Mouse (Mus musculus): Measurements from ENCODE around the gene Palld. TPM values are rescaled to one million over a fixed set of nuclear protein-coding genes. Genes with fewer than 3 reads are reported as not detected.

The Palld gene
- total RNA-seq, 2 experiments from 2014 or later, result 151 to 156 TPM

DNA sequence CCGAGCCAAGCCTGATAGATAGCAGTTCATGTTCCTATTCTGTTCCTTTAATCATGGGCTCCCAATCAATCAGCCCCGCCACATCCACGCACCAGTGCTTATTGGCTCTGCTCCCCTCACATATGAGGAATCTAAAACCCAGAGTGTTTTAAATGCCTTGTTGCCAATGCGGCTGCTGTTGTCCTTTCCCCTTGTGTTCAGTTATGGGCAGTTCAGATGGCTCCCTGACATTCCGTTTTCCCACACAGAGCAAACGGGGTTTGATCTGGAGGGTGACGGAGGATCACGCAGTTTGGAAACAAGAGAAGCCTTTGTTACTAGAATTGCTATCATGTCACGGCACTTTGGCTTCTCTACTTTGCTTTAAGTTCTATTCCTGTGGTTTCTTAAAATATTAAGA is 125.9 kb downstream of the Palld start:
- no peak for DNase-seq (ENCODE audit: low spot score in 2 of 2)

- no peak for DNase-seq (ENCODE audit: low spot score in 2 of 2)
Measured at GRCm38 (mm10) chr8:61775936-61776335, 126.6 kb downstream of the Palld start.

DNA sequence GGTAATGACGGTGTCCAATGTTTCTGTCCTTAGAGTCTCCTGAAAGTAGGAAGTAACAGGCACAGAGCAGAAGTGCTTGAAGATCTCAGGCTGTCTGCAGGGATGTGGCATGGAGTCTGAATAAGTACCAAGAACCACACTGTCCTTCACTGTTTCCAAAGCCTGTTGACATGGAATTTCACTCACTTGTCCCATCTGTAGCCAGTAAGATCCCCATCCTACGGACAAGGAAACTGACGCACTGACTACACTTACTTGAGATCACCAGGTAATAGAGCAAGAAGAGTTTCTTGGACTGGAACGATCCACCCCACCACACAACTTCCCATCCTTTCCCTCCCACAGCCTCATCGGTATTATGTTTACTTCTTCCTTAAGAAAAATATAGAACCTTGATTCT is 128.3 kb downstream of the Palld start:
- DNase-seq (ENCODE audit: low spot score in 2 of 2), result no peak

DNA sequence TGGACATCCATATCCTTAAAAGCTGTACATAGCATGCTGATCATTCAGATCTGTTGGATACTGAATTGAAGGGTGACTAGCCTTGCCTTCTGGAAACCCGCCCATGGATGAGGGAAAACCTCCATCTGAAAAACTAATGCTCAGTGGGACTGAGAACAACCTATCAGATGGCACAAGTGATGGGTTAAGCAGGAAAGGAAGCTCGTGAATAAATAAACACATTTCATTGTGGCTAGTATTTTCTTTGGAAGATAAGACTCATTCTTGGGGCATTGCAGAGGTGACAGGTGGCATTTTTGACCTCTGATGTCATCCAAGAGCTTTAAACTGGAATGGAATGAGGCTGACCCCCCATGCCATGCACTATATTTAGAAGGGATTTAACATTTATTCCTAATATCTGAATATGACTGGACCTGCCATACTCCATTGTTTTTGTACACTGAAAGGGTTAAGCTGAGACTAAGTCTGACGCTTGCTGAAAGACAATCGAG is 128.8 kb downstream of the Palld start:
- DNase-seq (ENCODE audit: low spot score in 2 of 2), result no peak

DNA sequence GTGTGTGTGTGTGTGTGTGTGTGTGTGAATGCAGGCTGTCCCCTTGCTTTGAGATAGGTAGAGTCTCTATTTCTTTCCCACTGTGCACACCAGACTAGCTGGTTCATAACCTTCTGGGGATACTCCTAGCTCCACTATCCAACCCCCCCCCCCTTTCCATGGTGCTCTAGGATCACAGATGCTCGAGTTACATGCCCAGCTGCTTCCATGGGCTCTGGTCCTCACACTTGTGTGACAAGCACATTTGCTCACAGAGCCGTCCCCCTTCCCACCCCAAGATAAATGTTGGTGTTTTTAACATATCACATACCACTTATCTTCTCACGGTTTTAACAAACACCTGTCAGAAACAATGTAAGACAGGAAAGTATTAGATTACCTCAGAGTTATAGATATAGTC is 131.2 kb downstream of the Palld start:
- DNase-seq (ENCODE audit: low spot score in 2 of 2), result no peak

- DNase-seq (ENCODE audit: low spot score in 2 of 2), result no peak
Measured at GRCm38 (mm10) chr8:61769340-61769879, 133.1 kb downstream of the Palld start.

GRCm38 (mm10) chr8:61760190-61760578 is 142.3 kb downstream of the Palld start:
- DNase-seq (ENCODE audit: low spot score in 2 of 2), result no peak

DNA sequence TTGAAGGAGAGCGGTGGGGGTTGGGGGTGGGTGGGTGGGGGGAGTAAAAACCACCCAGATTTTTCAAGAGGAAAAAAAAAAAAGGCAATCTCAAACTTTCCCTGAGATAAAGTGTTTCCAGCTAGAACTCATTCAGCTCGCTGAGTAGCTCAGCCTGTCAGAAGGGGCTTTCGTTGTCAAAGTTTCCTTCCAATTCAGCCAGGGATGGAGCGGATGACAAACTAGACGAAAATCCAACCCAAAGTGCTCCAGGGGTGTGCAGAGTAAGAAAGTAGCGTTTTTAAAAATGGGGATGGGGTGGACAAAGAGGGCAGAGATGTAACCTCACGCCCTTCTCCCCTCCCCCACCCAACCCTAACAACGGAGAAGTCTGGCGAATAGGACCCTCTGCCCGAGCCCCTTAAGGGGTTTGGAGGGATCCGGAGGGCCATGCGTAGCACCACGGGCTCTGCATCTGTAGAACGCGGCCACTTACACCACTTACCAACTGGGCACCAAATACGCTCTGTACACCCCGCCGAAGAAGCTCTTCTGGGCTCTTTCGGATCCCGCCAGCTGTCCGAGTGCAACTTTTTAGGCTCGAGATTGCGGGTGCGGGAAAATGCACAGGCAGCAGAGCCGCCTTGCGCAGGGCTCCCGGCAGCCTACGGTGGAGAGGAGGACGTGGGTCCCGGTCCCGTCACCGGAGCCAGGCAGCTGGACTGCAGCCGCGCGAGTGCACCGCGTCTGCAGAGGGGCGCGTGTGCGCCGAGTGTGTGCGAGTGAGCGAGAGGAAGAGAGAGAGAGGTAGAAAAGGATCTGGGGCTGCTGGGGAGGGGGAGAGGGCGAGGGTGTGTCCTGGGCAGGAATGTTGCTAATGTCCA is 142.9 kb downstream of the Palld start:
- peak; percentile 29 to 70 for DNase-seq (ENCODE audit: low spot score in 2 of 2)

DNA sequence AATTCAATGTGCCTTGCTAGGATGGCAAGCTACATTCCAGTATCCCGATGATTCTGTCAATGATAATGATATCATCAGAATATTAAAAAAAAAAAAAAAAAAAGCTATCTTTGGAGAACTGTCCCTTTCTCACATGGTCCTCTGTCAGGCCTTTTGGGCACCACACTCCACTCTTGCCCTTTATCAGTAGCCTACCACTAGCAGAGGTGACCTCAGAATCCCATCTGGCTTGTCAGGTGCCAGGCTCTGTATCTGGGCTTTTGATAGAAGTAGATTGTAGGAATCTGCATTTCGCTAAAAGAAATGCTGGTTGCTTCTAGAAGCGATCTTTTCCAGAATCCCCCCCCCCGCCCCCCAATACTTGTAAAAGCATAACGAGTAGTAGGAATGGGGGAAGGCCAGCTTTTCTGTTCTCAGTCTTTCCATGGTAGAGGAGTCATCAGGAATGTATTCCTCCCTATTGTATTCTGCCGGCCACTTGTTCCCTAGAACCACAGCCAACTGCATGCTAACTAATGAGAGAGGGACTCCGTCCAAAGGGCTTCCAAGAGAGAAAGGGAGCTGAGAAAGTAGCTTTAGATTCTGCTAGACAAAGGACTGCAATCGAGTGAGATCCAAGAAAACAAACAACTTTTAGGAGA is 143.7 kb downstream of the Palld start:
- peak in 1 of 2 experiments; percentile 20 for DNase-seq (ENCODE audit: low spot score in 2 of 2)

DNA sequence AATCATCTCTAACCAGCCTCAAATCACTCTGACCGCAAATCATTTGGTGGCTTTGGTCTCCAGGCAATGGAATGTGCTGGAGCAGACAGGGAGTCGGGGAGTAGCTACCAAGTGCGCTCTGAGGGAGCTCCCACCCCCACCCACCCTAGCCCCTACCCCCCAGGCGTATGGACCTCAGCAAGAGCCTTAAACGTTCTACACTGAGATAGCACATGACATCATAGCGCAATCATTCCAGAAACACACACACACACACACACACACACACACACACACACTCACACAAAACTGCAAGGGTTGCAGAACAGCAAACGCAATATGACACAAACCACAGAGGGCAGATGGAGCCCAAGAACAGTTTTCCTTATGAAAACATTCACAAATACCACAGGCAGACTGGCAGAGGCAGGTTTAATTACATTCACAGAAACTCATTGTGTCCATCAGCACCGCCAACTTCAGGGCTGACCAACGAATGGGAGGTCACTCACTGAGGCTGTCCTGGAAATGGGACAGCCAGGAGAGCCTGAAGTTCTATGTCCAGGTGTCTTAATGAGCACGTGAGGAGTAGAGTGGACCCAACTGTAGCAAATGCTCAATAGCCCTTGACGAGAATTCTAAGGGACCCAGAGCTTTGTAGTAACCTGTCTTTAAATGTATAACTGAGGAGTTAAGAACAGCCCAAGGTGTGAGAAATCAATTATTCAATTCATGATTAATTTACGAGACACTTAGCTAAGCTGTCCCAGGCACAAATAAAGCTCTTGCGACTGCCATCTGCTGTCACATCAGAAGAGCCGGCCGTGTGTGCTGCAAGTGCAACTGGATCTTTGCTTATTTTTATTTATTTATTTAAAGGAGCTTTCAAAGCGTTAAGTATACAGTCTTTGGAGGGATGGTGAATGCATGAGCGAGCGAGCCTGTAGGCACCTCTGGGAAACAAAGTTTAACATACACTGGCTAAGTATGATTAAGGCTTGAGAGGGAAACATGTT is 145.2 kb downstream of the Palld start:
- DNase-seq (ENCODE audit: low spot score in 2 of 2), result peak in 1 of 2 experiments; percentile 17

DNA sequence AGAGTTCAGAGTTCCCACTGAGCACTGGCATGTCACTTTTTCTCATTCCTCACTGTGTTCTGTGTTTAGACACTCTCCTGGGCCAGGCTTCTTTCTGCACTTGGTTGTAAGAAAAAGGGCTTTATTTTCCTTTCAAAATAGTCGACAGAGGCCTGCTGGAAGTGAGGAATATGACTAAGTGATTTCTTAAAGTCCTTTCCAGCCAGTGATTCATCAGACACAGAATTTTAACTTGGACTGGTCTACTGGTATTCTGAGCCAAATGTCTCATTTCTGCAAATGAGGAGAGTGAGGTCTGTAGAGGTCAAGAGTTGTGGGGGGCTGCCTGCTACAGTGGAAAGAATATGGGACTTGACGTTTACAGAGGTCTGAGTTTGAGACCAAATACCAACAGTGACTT is 147.3 kb downstream of the Palld start:
- DNase-seq (ENCODE audit: low spot score in 2 of 2), result no peak

DNA sequence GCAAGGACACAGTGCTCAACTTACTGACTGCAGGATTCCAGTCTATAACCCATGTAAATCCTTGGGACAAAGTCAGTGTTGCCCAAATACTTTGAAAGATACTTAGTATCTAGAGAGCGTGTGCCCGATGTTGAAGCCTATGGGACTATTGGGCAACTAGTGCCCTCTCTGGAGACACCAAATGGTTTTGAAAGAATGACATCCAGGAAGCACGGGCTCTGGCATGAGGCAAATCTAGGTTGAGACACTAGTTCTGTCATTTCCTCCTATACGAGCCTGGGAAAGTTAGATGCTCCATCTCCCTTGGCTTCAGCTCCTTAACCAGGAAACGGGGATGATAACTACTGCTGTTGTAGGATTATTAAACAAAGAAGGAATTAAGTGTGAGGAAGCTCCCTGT is 155.4 kb downstream of the Palld start:
- DNase-seq (ENCODE audit: low spot score in 2 of 2), result no peak

DNA sequence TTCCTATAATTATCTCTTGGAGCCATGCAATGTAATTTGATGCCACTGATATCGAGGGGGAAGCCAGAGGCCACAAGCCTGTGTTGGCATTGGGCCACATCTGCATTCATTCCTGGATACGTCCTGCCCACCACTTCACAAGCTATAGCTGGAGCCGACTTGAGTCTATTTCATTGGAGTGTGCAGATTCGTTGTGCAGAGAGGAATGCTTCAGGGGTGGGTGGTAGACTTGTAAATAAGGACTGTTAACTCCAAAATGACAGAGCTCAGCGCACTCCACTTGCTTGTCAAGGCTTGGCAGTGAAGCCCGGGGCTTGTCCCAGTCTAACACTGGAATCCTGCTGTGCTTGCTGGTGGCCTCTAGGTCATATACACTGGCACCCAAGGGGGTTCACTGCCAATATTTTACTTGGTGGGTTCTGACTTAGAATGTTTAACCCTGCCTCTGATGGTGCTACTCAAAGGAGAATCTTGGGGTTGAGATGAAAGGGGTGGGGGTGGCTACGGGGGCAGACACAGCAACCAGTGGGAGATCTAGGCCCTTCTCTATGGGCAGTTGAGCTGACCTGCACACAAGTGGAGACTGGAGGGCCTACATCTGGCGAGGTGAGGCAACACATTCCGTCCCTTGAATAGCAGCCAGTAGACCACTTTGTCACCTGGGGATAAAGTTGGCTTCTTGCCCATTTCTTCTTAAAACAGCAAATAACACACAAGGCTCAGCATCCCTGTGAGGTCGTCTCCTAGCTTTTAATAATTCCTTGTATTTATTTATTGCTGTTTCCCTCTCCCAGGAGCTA is 157.1 kb downstream of the Palld start:
- peak in 1 of 2 experiments; percentile 25 for DNase-seq (ENCODE audit: low spot score in 2 of 2)

DNA sequence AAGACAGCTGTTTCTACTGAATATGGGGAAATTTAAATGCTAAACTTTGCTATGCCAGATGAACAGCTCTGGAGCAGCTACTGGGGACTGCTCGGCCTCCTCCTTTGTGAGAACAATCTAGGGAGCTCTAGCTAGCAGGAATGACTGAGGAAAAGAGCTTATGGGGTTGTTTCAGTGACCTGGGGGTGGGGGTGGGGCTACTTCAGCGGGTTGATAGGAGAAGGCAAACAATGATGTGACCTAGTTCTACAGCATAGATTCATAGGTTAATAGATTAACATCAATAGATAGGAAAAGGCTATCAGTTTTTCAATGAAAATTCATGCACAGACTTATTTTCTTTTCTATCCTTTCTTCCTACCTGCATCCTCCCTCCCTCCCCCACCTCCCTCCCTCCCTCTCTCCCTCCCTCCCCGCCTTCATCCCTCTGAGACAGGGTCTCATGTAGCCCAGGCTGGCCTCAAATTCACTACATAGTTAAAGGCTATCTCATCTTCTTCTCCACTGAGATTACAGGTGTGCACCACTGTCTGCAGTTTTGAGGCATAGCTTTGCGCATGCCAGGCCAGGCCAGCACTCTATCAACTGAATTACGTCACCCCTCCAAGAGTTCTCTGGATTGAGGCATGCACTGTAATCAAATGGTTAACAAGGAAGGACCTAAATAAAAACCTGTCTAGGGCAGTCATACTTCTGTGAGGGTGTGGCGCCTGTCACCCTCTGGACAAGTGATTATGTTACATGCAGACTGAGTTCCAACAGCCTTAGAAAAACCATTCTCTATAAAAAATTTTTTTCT is 158.5 kb downstream of the Palld start:
- no peak for DNase-seq (ENCODE audit: low spot score in 2 of 2)

- no peak for DNase-seq (ENCODE audit: low spot score in 2 of 2)
Measured at GRCm38 (mm10) chr8:61737465-61737864, 165.0 kb downstream of the Palld start.

GRCm38 (mm10) chr8:61736739-61737243 is 165.7 kb downstream of the Palld start:
- DNase-seq (ENCODE audit: low spot score in 2 of 2), result no peak

DNA sequence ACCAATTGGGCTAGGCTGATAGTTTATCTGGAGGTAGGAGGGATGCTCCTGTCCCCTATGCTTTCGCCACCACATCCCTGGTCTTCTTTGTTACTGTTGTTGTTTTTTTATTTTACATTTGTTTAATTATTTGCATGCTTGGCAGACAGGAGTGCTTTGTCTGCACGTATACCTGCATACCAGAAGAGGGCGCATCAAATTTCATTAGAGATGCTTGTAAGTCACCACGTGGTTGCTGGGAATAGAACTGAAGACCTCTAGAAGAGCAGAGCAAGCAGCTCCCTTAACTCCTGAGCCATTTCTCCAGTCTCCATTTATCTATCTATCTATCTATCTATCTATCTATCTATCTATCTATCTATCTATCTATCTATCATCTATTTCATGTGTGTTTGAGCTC is 166.4 kb downstream of the Palld start:
- DNase-seq (ENCODE audit: low spot score in 2 of 2), result no peak

GRCm38 (mm10) chr8:61734164-61734563 is 168.3 kb downstream of the Palld start:
- DNase-seq (ENCODE audit: low spot score in 2 of 2), result no peak

GRCm38 (mm10) chr8:61732184-61732583 is 170.3 kb downstream of the Palld start:
- no peak for DNase-seq (ENCODE audit: low spot score in 2 of 2)
